Mouse (Mus musculus): ENCODE results near the gene Tom1l1.

Tom1l1 gene

GRCm38 (mm10) chr11:90622044-90622443 lies 66.1 kb downstream of the Tom1l1 start:
- no peak for DNase-seq (ENCODE audit: low read depth, low spot score)

- no peak for DNase-seq (ENCODE audit: low read depth, low spot score)
Measured at GRCm38 (mm10) chr11:90616431-90616830, 71.7 kb downstream of the Tom1l1 start.

GRCm38 (mm10) chr11:90614743-90615142 lies 73.4 kb downstream of the Tom1l1 start:
- DNase-seq (ENCODE audit: low read depth, low spot score), result no peak

- DNase-seq (ENCODE audit: low read depth, low spot score), result no peak
Measured at GRCm38 (mm10) chr11:90612118-90612517, 76.0 kb downstream of the Tom1l1 start.

GRCm38 (mm10) chr11:90603066-90603465 lies 85.1 kb downstream of the Tom1l1 start:
- no peak for DNase-seq (ENCODE audit: low read depth, low spot score)

GRCm38 (mm10) chr11:90595826-90596225 lies 92.3 kb downstream of the Tom1l1 start:
- no peak for DNase-seq (ENCODE audit: low read depth, low spot score)
